Mouse (Mus musculus): ENCODE data around the gene Supt20.

DNA sequence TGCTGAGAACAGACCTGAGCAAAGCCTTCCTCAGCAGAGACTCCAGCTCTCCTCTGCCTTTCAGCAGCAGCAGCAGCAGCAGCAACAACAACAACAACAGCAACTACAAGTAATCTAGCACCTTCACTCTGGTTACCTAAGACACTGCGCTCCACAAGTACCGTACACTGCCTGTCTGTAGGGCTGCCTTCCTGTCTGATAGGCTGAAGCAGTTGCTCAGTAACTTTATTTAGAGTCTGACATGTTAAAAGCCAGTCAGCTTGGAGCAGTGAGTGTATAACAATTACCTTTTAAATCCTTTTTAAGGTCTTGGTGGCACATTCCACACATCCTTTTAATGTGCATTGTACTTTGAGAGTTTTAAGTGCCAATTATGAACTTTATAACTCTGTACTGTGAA lies 35.0 kb downstream of the Supt20 start:
- TF ChIP-seq GATA1 (IDR thresholded peaks at IDR 0.05; ENCODE audit: low read length) (no peak), TAL1 (IDR thresholded peaks at IDR 0.05; ENCODE audit: low read length) (no peak)
